Mouse (Mus musculus): ENCODE measurements around the gene Syt3.

DNA sequence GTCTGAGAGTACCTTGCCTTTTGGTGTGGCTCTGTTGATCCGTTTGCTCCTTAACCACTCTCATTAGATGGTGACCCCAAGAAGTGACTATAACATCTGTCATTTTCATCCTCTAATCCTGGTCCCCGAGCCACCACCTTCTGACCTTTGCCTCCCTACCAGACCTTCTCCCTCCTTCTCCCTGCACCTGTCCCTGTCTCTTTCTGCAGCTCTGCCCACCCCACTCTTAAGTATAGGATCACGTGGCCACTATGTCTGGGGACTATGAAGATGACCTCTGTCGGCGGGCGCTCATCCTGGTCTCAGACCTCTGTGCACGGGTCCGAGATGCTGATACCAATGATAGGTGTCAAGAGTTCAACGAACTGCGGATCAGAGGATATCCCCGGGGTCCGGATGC is 1.8 kb downstream of the Syt3 start, which contains the start of gene 1700008O03Rik:
- TF ChIP-seq CTCF (IDR thresholded peaks at IDR 0.05): no peak
- no peak for TF ChIP-seq EP300 (IDR thresholded peaks at IDR 0.05)

Measured in lung, postnatal 0 days (tissue).